Comparison of ENCODE assay signal across 8 mouse cellular contexts in the genomic region with DNA sequence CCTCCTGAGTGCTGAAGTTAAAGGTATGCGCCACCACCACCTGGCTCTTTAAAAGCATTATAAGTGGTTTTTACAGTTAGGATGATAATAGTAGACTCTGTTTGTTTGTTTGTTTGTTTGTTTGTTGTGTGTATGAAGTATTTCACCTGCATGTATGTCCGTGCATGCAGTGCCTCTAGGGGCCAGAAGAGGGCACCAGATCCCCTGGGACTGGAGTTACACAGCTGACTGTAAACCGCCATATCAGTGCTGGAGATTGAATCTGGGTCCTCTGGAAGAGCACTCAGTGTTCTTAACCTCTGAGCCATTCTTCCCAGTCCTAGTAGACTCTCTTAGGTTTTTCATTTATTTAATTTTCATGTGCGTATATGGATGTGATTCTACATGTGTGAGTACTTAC. TPM values are rescaled to one million over a fixed set of nuclear protein-coding genes. Genes with fewer than 3 reads are reported as not detected.
DNase-seq lines count a peak whose midpoint lies in the region; ATAC-seq and TF ChIP-seq lines count a peak whose summit lies in the region.

No protein-coding gene starts in this region.

- H3K9me3 ChIP-seq in heart, postnatal 0 days (replicated peaks; ENCODE audit: control insufficient read depth, low read length) = no peaks in the 10 kb centered on the region
- no peaks in the 10 kb centered on the region for H3K9me3 ChIP-seq in neural tube, embryonic 15.5 days (replicated peaks)

- WGBS in heart, postnatal 0 days = 64% methylated on average over 4 of the region's 4 CpGs
- WGBS in bone marrow, adult 2 months = 52% methylated on average over 4 of the region's 4 CpGs
- 80% methylated on average over 4 of the region's 4 CpGs for WGBS in neural tube, embryonic 15.5 days

- no peak for TF ChIP-seq POLR2A in bone marrow, adult 2 months (IDR thresholded peaks at IDR 0.05; ENCODE audit: borderline replicate concordance, control insufficient read depth, low read depth, low read length)

- H3K27ac ChIP-seq in heart, postnatal 0 days (ENCODE audit: low read depth) = no peak overlapping the region
- no peak overlapping the region for H3K27ac ChIP-seq in bone marrow, adult 2 months (ENCODE audit: control insufficient read depth, insufficient read depth, low read depth, low read length, poor library complexity)
- no peak overlapping the region for H3K27ac ChIP-seq in neural tube, embryonic 15.5 days (replicated peaks)

- intact Hi-C loops in heart, postnatal 10 days (cut with DNase I) = no loop called here

- DNase-seq in heart, postnatal 0 days (ENCODE audit: low spot score) = no peak
- no peak for DNase-seq in heart, postnatal 10 days
- peak; percentile 63 for DNase-seq in CD4-positive helper T cell, adult 2 months (ENCODE audit: low read depth, low spot score)
- no peak for DNase-seq in layer of hippocampus, postnatal 25 days (ENCODE audit: extremely low spot score in 1 of 2, low spot score in 1 of 2)

- H3K4me3 ChIP-seq in heart, postnatal 0 days (ENCODE audit: low read depth, low read length) = no peak overlapping the region
- H3K4me3 ChIP-seq in bone marrow, adult 2 months (replicated peaks; ENCODE audit: control insufficient read depth, low read depth, low read length) = no peak overlapping the region
- no peak overlapping the region for H3K4me3 ChIP-seq in neural tube, embryonic 15.5 days (replicated peaks)

- no peaks in the 10 kb centered on the region for H3K27me3 ChIP-seq in heart, postnatal 0 days (ENCODE audit: control insufficient read depth, insufficient read depth, low read length)
- no peaks in the 10 kb centered on the region for H3K27me3 ChIP-seq in neural tube, embryonic 15.5 days (replicated peaks)

- no peaks in the 10 kb centered on the region for H3K36me3 ChIP-seq in heart, postnatal 0 days (replicated peaks; ENCODE audit: control insufficient read depth, insufficient read depth, low read length)
- no peaks in the 10 kb centered on the region for H3K36me3 ChIP-seq in neural tube, embryonic 15.5 days

- H3K9ac ChIP-seq in heart, postnatal 0 days (replicated peaks; ENCODE audit: low read depth, low read length) = no peak overlapping the region
- H3K9ac ChIP-seq in neural tube, embryonic 15.5 days (replicated peaks) = no peak overlapping the region

- TF ChIP-seq CTCF in heart, postnatal 0 days (IDR thresholded peaks at IDR 0.05; ENCODE audit: low read depth) = peak; percentile 26
- peak; percentile 70 for TF ChIP-seq CTCF in bone marrow, adult 2 months (IDR thresholded peaks at IDR 0.05; ENCODE audit: control insufficient read depth, insufficient read depth, low read length)

- TF ChIP-seq EP300 in heart, postnatal 0 days (IDR thresholded peaks at IDR 0.05; ENCODE audit: low read depth) = no peak

- no peaks in the 10 kb centered on the region for H3K4me1 ChIP-seq in heart, postnatal 0 days (ENCODE audit: control insufficient read depth, insufficient read depth)
- no peaks in the 10 kb centered on the region; the same call in 1 of the 2 replicates for H3K4me1 ChIP-seq in bone marrow, adult 2 months (ENCODE audit: control insufficient read depth, insufficient read depth, low read length)
- no peaks in the 10 kb centered on the region for H3K4me1 ChIP-seq in neural tube, embryonic 15.5 days

- H3K4me2 ChIP-seq in heart, postnatal 0 days (ENCODE audit: low read depth, low read length) = no peak overlapping the region
- H3K4me2 ChIP-seq in neural tube, embryonic 15.5 days = no peak overlapping the region

- no peak for ATAC-seq in heart, postnatal 0 days (ENCODE audit: insufficient read depth, low read depth)
- peak; percentile 64; the same call in 1 of the 2 replicates for ATAC-seq in neutrophil, adult 5-6 weeks (ENCODE audit: extremely low read depth, insufficient number of reproducible peaks, low FRiP score, poor library complexity, severe bottlenecking)
- ATAC-seq in megakaryocyte-erythroid progenitor cell, adult 5-6 weeks (replicated peaks; ENCODE audit: low FRiP score, low TSS enrichment, poor library complexity, severe bottlenecking) = no peak
- ATAC-seq in neural tube, embryonic 15.5 days (ENCODE audit: low FRiP score) = no peak

RNA-seq across cellular contexts. Expression of a gene that starts 13.9 kb away (rescaled TPM):
- total RNA-seq in heart, postnatal 0 days (2014; rRNA removed; ENCODE audit: low replicate concordance) = 1.9 TPM in 1 of 2 replicates, not detected in the other
- 0.58 and 0.66 TPM in 2 replicates for polyA plus RNA-seq in heart, postnatal 0 days (2015; fragmentation: Nextera tagmentation; extraction: Ambion mirVana)
- total RNA-seq in heart, postnatal 10 days (2021) = 1 to 10 TPM; 1.5 to 2.1 TPM
- polyA plus RNA-seq in bone marrow, adult 2 months (2011; ENCODE audit: insufficient read depth, insufficient read length, low replicate concordance, missing spikeins) = not detected in 2 replicates
- total RNA-seq in neutrophil, adult 5-6 weeks (2017) = 0.12 and 0.25 TPM in 2 replicates
- 3.6 TPM in 1 of 2 replicates, not detected in the other for total RNA-seq in megakaryocyte-erythroid progenitor cell, adult 5-6 weeks (2014; fragmentation: Nextera tagmentation)
- 0.47 TPM in 1 of 2 replicates, not detected in the other for total RNA-seq in megakaryocyte-erythroid progenitor cell, adult 5-6 weeks (2017)
- total RNA-seq in layer of hippocampus, postnatal 25 days (2021) = under 1 TPM; 0.35 to 0.59 TPM
- 0.31 and 0.54 TPM in 2 replicates for polyA plus RNA-seq in neural tube, embryonic 15.5 days (2015; fragmentation: Nextera tagmentation; extraction: Ambion mirVana)

RNA-seq across cellular contexts. Expression of a gene that starts 51.6 kb away (rescaled TPM):
- 0.61 and 5.7 TPM in 2 replicates for total RNA-seq in heart, postnatal 0 days (2014; rRNA removed; ENCODE audit: low replicate concordance)
- 0.52 and 0.67 TPM in 2 replicates for polyA plus RNA-seq in heart, postnatal 0 days (2015; fragmentation: Nextera tagmentation; extraction: Ambion mirVana)
- total RNA-seq in heart, postnatal 10 days (2021) = 1 to 10 TPM; 1.3 to 1.4 TPM
- 19.3 and 33.7 TPM in 2 replicates for polyA plus RNA-seq in bone marrow, adult 2 months (2011; ENCODE audit: insufficient read depth, insufficient read length, low replicate concordance, missing spikeins)
- 217 and 224 TPM in 2 replicates for total RNA-seq in neutrophil, adult 5-6 weeks (2017)
- total RNA-seq in megakaryocyte-erythroid progenitor cell, adult 5-6 weeks (2014; fragmentation: Nextera tagmentation) = 34.7 and 38.6 TPM in 2 replicates
- total RNA-seq in megakaryocyte-erythroid progenitor cell, adult 5-6 weeks (2017) = 49.8 and 63.2 TPM in 2 replicates
- 1 to 10 TPM; 1.4 to 1.7 TPM for total RNA-seq in layer of hippocampus, postnatal 25 days (2021)
- 1.1 and 18.9 TPM in 2 replicates for polyA plus RNA-seq in neural tube, embryonic 15.5 days (2015; fragmentation: Nextera tagmentation; extraction: Ambion mirVana)
